Mouse (Mus musculus) intestine, embryonic 16.5 days (tissue): Measurements from ENCODE around the gene Neu2. TPM values are rescaled to one million over a fixed set of nuclear protein-coding genes. Genes with fewer than 3 reads are reported as not detected.
"Not testable (repeated sequence)": the region's sequence is repeated elsewhere in the genome, so short reads cannot be mapped to it uniquely, and the experiment has no call there.

Experiments used
- ATAC-seq: fragments of 200-750 bp; cut with Nextera tagmentation; 2 replicates; pipeline ENCODE4 v1.8.0; 2017; ENCODE audit warnings: moderate TSS enrichment, moderate library complexity
- H3K27ac ChIP-seq: fragments of 300-500 bp; sonication (generic); 2 replicates; pipeline ENCODE4 v1.5.1; 2014; ENCODE audit warnings: mild to moderate bottlenecking, low read length
- H3K27me3 ChIP-seq: fragments of 300-500 bp; sonication (generic); replicated peaks from 2 replicates; pipeline ENCODE4 v1.6.1; 2014; ENCODE audit warnings: low read length, control low read depth, mixed read lengths; ENCODE audit not compliant: control insufficient read depth, insufficient read depth
- H3K36me3 ChIP-seq: fragments of 300-500 bp; sonication (generic); 2 replicates; pipeline ENCODE4 v1.6.1; 2014; ENCODE audit warnings: low read length, control low read depth; ENCODE audit not compliant: control insufficient read depth, insufficient read depth
- H3K4me1 ChIP-seq: fragments of 300-500 bp; sonication (generic); 2 replicates; pipeline ENCODE4 v1.6.1; 2014; ENCODE audit warnings: low read length, control low read depth, mixed read lengths; ENCODE audit not compliant: control insufficient read depth, insufficient read depth
- H3K4me2 ChIP-seq: fragments of 300-500 bp; sonication (generic); 2 replicates; pipeline ENCODE4 v1.6.1; 2014; ENCODE audit warnings: low read depth, low read length, control low read depth
- H3K4me3 ChIP-seq: fragments of 300-500 bp; sonication (generic); 2 replicates; pipeline ENCODE4 v1.5.1; 2014; ENCODE audit warnings: mild to moderate bottlenecking, low read length
- H3K9ac ChIP-seq: fragments of 300-500 bp; sonication (generic); 2 replicates; pipeline ENCODE4 v1.6.1; 2014; ENCODE audit warnings: low read depth, low read length
- H3K9me3 ChIP-seq: fragments of 300-500 bp; sonication (generic); 2 replicates; pipeline ENCODE4 v1.6.1; 2016; ENCODE audit warnings: low read length, control low read depth; ENCODE audit not compliant: control insufficient read depth
- WGBS: fragments of 180-500 bp; shearing (Covaris S2); extraction: QIAGEN DNeasy Blood & Tissue Kit; methylation state at CpG from one replicate; pipeline ENCODE4 v1.1.7; 2014; 5-methylcytosine and 5-hydroxymethylcytosine counted together
- polyA plus RNA-seq: library from polyadenylated mRNA; unstranded; fragments of >200 nt; fragmentation: Nextera tagmentation; extraction: Ambion mirVana; gene quantifications from 2 replicates; pipeline ENCODE4 v1.2.1, GENCODE M21; 2015

The Neu2 gene
- polyA plus RNA-seq, result 4.4 and 4.5 TPM in 2 replicates

GRCm38 (mm10) chr1:87509561-87510165 lies at the start of gene Neu2:
Gene Neu2, plus strand, starts transcription at chr1:87509889.
- H3K9me3 ChIP-seq, result 0 out of 2 replicates have a peak, but pooled peaks cover 4% of the 10 kb centered on the region
- H3K27ac ChIP-seq, result no peak within 1 kb of the TSS
- WGBS, result 3% methylated on average over 56 of the region's 56 CpGs
- H3K9ac ChIP-seq, result peak within 1 kb of the TSS; percentile 74
- peak within 1 kb of the TSS; percentile 100 for H3K4me2 ChIP-seq
- H3K27me3 ChIP-seq, result peaks cover 16% of the 10 kb centered on the region
- no peaks in the 10 kb centered on the region for H3K36me3 ChIP-seq
- ATAC-seq, result peak; percentile 37
- H3K4me3 ChIP-seq, result peak within 1 kb of the TSS; percentile 75
- peaks cover 9% of the 10 kb centered on the region for H3K4me1 ChIP-seq

GRCm38 (mm10) chr1:87467469-87467868 lies 42.2 kb upstream of the Neu2 start:
- Histone ChIP-seq H3K27ac (no peak overlapping the region), H3K9me3 (no peaks in the 10 kb centered on the region), H3K9ac (no peak overlapping the region), H3K27me3 (no peaks in the 10 kb centered on the region), H3K4me3 (no peak overlapping the region), H3K4me1 (0 out of 2 replicates have a peak, but pooled peaks cover 3% of the 10 kb centered on the region), H3K36me3 (no peaks in the 10 kb centered on the region), H3K4me2 (no peak overlapping the region)
- no peak for ATAC-seq
- 66% methylated on average over 9 of the region's 9 CpGs for WGBS

- 72% methylated on average over 6 of the region's 6 CpGs for WGBS
- H3K4me3 ChIP-seq, result no peak overlapping the region
- no peak for ATAC-seq
Measured at GRCm38 (mm10) chr1:87468321-87468720, 41.4 kb upstream of the Neu2 start.

GRCm38 (mm10) chr1:87469971-87470370 lies 39.7 kb upstream of the Neu2 start, which contains the start of gene Snorc:
Gene Snorc, plus strand, starts transcription at chr1:87470271.
- not testable (repeated sequence) for ATAC-seq, H3K4me2 ChIP-seq, H3K27ac ChIP-seq, H3K4me1 ChIP-seq, H3K36me3 ChIP-seq, H3K4me3 ChIP-seq, H3K27me3 ChIP-seq, H3K9ac ChIP-seq, H3K9me3 ChIP-seq
- WGBS, result 38% methylated on average over 9 of the region's 10 CpGs

More at GRCm38 (mm10) chr1:87468321-87468720, 41.4 kb upstream of the Neu2 start:
- Histone ChIP-seq H3K9ac (no peak overlapping the region), H3K36me3 (no peaks in the 10 kb centered on the region), H3K27me3 (no peaks in the 10 kb centered on the region), H3K4me2 (no peak overlapping the region), H3K27ac (no peak overlapping the region), H3K4me1 (0 out of 2 replicates have a peak, but pooled peaks cover 8% of the 10 kb centered on the region), H3K9me3 (no peaks in the 10 kb centered on the region)

GRCm38 (mm10) chr1:87471914-87472313 lies 37.8 kb upstream of the Neu2 start:
- H3K4me3 ChIP-seq, result no peak overlapping the region

GRCm38 (mm10) chr1:87472576-87472975 lies 37.1 kb upstream of the Neu2 start:
- no peaks in the 10 kb centered on the region for H3K9me3 ChIP-seq

More at GRCm38 (mm10) chr1:87471914-87472313, 37.8 kb upstream of the Neu2 start:
- peaks cover 19% of the 10 kb centered on the region for H3K27me3 ChIP-seq
- ATAC-seq, result no peak
- H3K9ac ChIP-seq, result no peak overlapping the region
- no peaks in the 10 kb centered on the region for H3K9me3 ChIP-seq
- no peaks in the 10 kb centered on the region for H3K36me3 ChIP-seq
- H3K27ac ChIP-seq, result no peak overlapping the region
- 82% methylated on average over 7 of the region's 7 CpGs for WGBS
- peaks cover 15% of the 10 kb centered on the region for H3K4me1 ChIP-seq
- no peak overlapping the region for H3K4me2 ChIP-seq

GRCm38 (mm10) chr1:87475076-87475895 lies 34.4 kb upstream of the Neu2 start:
- Histone ChIP-seq H3K4me2 (peak overlapping the region; percentile 55), H3K27me3 (peaks cover 19% of the 10 kb centered on the region), H3K36me3 (no peaks in the 10 kb centered on the region), H3K4me1 (peaks cover 15% of the 10 kb centered on the region), H3K9ac (no peak overlapping the region), H3K27ac (no peak overlapping the region), H3K4me3 (peak overlapping the region; percentile 28), H3K9me3 (no peaks in the 10 kb centered on the region)
- peak; percentile 22; the same call in 1 of the 2 replicates for ATAC-seq
- 4% methylated on average over 42 of the region's 42 CpGs for WGBS

More at GRCm38 (mm10) chr1:87472576-87472975, 37.1 kb upstream of the Neu2 start:
- Histone ChIP-seq H3K27me3 (peaks cover 19% of the 10 kb centered on the region), H3K36me3 (no peaks in the 10 kb centered on the region), H3K4me2 (no peak overlapping the region), H3K4me1 (peaks cover 15% of the 10 kb centered on the region), H3K27ac (no peak overlapping the region), H3K4me3 (no peak overlapping the region), H3K9ac (no peak overlapping the region; the same call in 1 of the 2 replicates)
- peak; percentile 29 for ATAC-seq
- 61% methylated on average over 7 of the region's 7 CpGs for WGBS

GRCm38 (mm10) chr1:87482546-87482945 lies 27.1 kb upstream of the Neu2 start:
- Histone ChIP-seq H3K9ac (no peak overlapping the region), H3K4me1 (no peaks in the 10 kb centered on the region), H3K27ac (no peak overlapping the region), H3K4me2 (no peak overlapping the region), H3K9me3 (no peaks in the 10 kb centered on the region), H3K27me3 (no peaks in the 10 kb centered on the region), H3K36me3 (no peaks in the 10 kb centered on the region), H3K4me3 (no peak overlapping the region)
- ATAC-seq, result no peak
- WGBS, result 85% methylated on average over 4 of the region's 4 CpGs

GRCm38 (mm10) chr1:87486386-87486785 lies 23.3 kb upstream of the Neu2 start:
- 61% methylated on average over 6 of the region's 6 CpGs for WGBS
- ATAC-seq, result no peak

More at GRCm38 (mm10) chr1:87486386-87486785, 23.3 kb upstream of the Neu2 start:
- no peaks in the 10 kb centered on the region for H3K27me3 ChIP-seq
- no peaks in the 10 kb centered on the region for H3K4me1 ChIP-seq
- H3K27ac ChIP-seq, result no peak overlapping the region
- H3K4me3 ChIP-seq, result no peak overlapping the region
- no peaks in the 10 kb centered on the region for H3K9me3 ChIP-seq
- H3K36me3 ChIP-seq, result no peaks in the 10 kb centered on the region
- H3K4me2 ChIP-seq, result no peak overlapping the region
- H3K9ac ChIP-seq, result no peak overlapping the region
